Mouse (Mus musculus) 3134 (cell line): Measurements from ENCODE around the gene Olfr173.

ENCODE experiments used
- DNase-seq: peaks from one replicate; pipeline ENCODE4 v3.0.0-alpha.2; 2011; ENCODE audit warnings: low spot score; ENCODE audit not compliant: insufficient read length; ENCODE audit errors: extremely low read depth

Gene Olfr173

GRCm38 (mm10) chr16:58800168-58800567 is at the start of gene Olfr173:
TSS of gene Olfr173 (minus strand) at chr16:58800268.
- DNase-seq, result no peak

GRCm38 (mm10) chr16:58826732-58827319 is 26.8 kb upstream of the Olfr173 start, which contains the start of gene Olfr175-ps1:
TSS of gene Olfr175-ps1 (minus strand) at chr16:58826782.
- DNase-seq, result no peak

GRCm38 (mm10) chr16:58763076-58763475 is 37.0 kb downstream of the Olfr173 start, which contains the start of gene Olfr172:
TSS of gene Olfr172 (minus strand) at chr16:58763176.
- no peak for DNase-seq

GRCm38 (mm10) chr16:58756191-58756590 is 43.9 kb downstream of the Olfr173 start:
- no peak for DNase-seq

GRCm38 (mm10) chr16:58751314-58751713 is 48.8 kb downstream of the Olfr173 start:
- DNase-seq, result no peak

GRCm38 (mm10) chr16:58746715-58747114 is 53.4 kb downstream of the Olfr173 start:
- DNase-seq, result no peak
